Mouse (Mus musculus) macrophage (primary cell): ENCODE measurements around the gene Tdrd7. TPM values are rescaled to one million over a fixed set of nuclear protein-coding genes. Genes with fewer than 3 reads are reported as not detected.
A peak's percentile ranks its signal among the peaks of the same experiment; 100 is the strongest.

ENCODE experiments used
- H3K27ac ChIP-seq: fragments of 350-480 bp; formaldehyde crosslinking; 2 replicates; pipeline ENCODE4 v1.9.0; 2021
- H3K36me3 ChIP-seq: fragments of 350-480 bp; formaldehyde crosslinking; 2 replicates; pipeline ENCODE4 v1.9.0; 2021; ENCODE audit errors: inconsistent target
- H3K4me3 ChIP-seq: fragments of 350-480 bp; formaldehyde crosslinking; 2 replicates; pipeline ENCODE4 v1.9.0; 2021; ENCODE audit errors: inconsistent target
- H3K79me2 ChIP-seq: fragments of 350-480 bp; formaldehyde crosslinking; 2 replicates; pipeline ENCODE4 v1.9.0; 2021; ENCODE audit errors: inconsistent target
- WGBS: methylation state at CpG from one replicate; pipeline ENCODE4 v1.1.7; 2026; ENCODE audit warnings: inconsistent platforms; ENCODE audit not compliant: missing documents; 5-methylcytosine and 5-hydroxymethylcytosine counted together
- polyA plus RNA-seq: library from polyadenylated mRNA; stranded (reverse); fragments of 250-400 nt; gene quantifications from 3 replicates; pipeline ENCODE4 v1.2.4, GENCODE M21; 2018; ENCODE audit warnings: inconsistent platforms

Tdrd7 gene
- polyA plus RNA-seq, 1 experiment from 2014 or later, result 30.7 TPM

- Histone ChIP-seq H3K27ac (no peak overlapping the region), H3K4me3 (no peak overlapping the region), H3K36me3 (peaks cover 96% of the 10 kb centered on the region), H3K79me2 (no peaks in the 10 kb centered on the region)
- 55% methylated on average over 5 of the region's 5 CpGs for WGBS
Observed at GRCm38 (mm10) chr4:46008142-46008793, 43.1 kb downstream of the Tdrd7 start.

GRCm38 (mm10) chr4:46011698-46012097 is 46.6 kb downstream of the Tdrd7 start:
- 100% methylated on average over 2 of the region's 2 CpGs for WGBS

GRCm38 (mm10) chr4:46015605-46016004 is 50.5 kb downstream of the Tdrd7 start:
- Histone ChIP-seq H3K36me3 (peaks cover 87% of the 10 kb centered on the region), H3K79me2 (no peaks in the 10 kb centered on the region), H3K27ac (no peak overlapping the region), H3K4me3 (no peak overlapping the region)
- WGBS, result 100% methylated on average over 1 of the region's 1 CpGs

More at GRCm38 (mm10) chr4:46011698-46012097, 46.6 kb downstream of the Tdrd7 start:
- Histone ChIP-seq H3K36me3 (peaks cover 87% of the 10 kb centered on the region), H3K79me2 (no peaks in the 10 kb centered on the region), H3K4me3 (no peak overlapping the region), H3K27ac (no peak overlapping the region)

GRCm38 (mm10) chr4:46023021-46023481 is 57.9 kb downstream of the Tdrd7 start:
- no peaks in the 10 kb centered on the region for H3K79me2 ChIP-seq
- no peak overlapping the region for H3K4me3 ChIP-seq
- H3K27ac ChIP-seq, result no peak overlapping the region
- peaks cover 78% of the 10 kb centered on the region for H3K36me3 ChIP-seq
- WGBS, result 93% methylated on average over 3 of the region's 3 CpGs

GRCm38 (mm10) chr4:46025893-46026292 is 60.8 kb downstream of the Tdrd7 start:
- Histone ChIP-seq H3K36me3 (peaks cover 66% of the 10 kb centered on the region), H3K79me2 (no peaks in the 10 kb centered on the region), H3K27ac (no peak overlapping the region), H3K4me3 (no peak overlapping the region)
- WGBS, result 90% methylated on average over 7 of the region's 7 CpGs

- H3K4me3 ChIP-seq, result no peak overlapping the region
- H3K27ac ChIP-seq, result no peak overlapping the region
- 91% methylated on average over 6 of the region's 6 CpGs for WGBS
- peaks cover 54% of the 10 kb centered on the region for H3K36me3 ChIP-seq
- H3K79me2 ChIP-seq, result no peaks in the 10 kb centered on the region
Observed at GRCm38 (mm10) chr4:46028224-46028623, 63.1 kb downstream of the Tdrd7 start.

GRCm38 (mm10) chr4:46028781-46029180 is 63.6 kb downstream of the Tdrd7 start:
- H3K27ac ChIP-seq, result no peak overlapping the region
- no peak overlapping the region for H3K4me3 ChIP-seq
- H3K36me3 ChIP-seq, result peaks cover 52% of the 10 kb centered on the region
- H3K79me2 ChIP-seq, result no peaks in the 10 kb centered on the region
- WGBS, result 80% methylated on average over 4 of the region's 4 CpGs

- Histone ChIP-seq H3K36me3 (peaks cover 56% of the 10 kb centered on the region), H3K4me3 (no peak overlapping the region), H3K27ac (no peak overlapping the region), H3K79me2 (no peaks in the 10 kb centered on the region)
- WGBS, result 91% methylated on average over 9 of the region's 9 CpGs
Observed at GRCm38 (mm10) chr4:46029552-46029951, 64.4 kb downstream of the Tdrd7 start.

GRCm38 (mm10) chr4:46032448-46032847 is 67.3 kb downstream of the Tdrd7 start:
- no peaks in the 10 kb centered on the region for H3K79me2 ChIP-seq
- 76% methylated on average over 9 of the region's 9 CpGs for WGBS
- H3K4me3 ChIP-seq, result no peak overlapping the region
- H3K36me3 ChIP-seq, result peaks cover 43% of the 10 kb centered on the region
- H3K27ac ChIP-seq, result no peak overlapping the region

GRCm38 (mm10) chr4:46033197-46033596 is 68.1 kb downstream of the Tdrd7 start:
- Histone ChIP-seq H3K36me3 (peaks cover 36% of the 10 kb centered on the region), H3K79me2 (no peaks in the 10 kb centered on the region), H3K4me3 (no peak overlapping the region), H3K27ac (no peak overlapping the region)
- WGBS, result 92% methylated on average over 2 of the region's 2 CpGs

- Histone ChIP-seq H3K27ac (no peak overlapping the region), H3K4me3 (peak overlapping the region; percentile 44), H3K36me3 (peaks cover 11% of the 10 kb centered on the region), H3K79me2 (peaks cover 13% of the 10 kb centered on the region; the same call in 1 of the 2 replicates)
- WGBS, result 13% methylated on average over 12 of the region's 12 CpGs
Observed at GRCm38 (mm10) chr4:46038591-46038891, 73.4 kb downstream of the Tdrd7 start.

GRCm38 (mm10) chr4:46038892-46039751 is 74.0 kb downstream of the Tdrd7 start, which contains the start of gene Tmod1:
Gene Tmod1 (plus strand): TSS chr4:46038935.
- peak within 1 kb of the TSS; percentile 52 for H3K4me3 ChIP-seq
- 3% methylated on average over 63 of the region's 72 CpGs for WGBS
- H3K27ac ChIP-seq, result no peak within 1 kb of the TSS
- H3K36me3 ChIP-seq, result peaks cover 7% of the 10 kb centered on the region
- peaks cover 13% of the 10 kb centered on the region; the same call in 1 of the 2 replicates for H3K79me2 ChIP-seq

- Histone ChIP-seq H3K4me3 (peak overlapping the region; percentile 52), H3K27ac (no peak overlapping the region), H3K79me2 (peaks cover 13% of the 10 kb centered on the region; the same call in 1 of the 2 replicates), H3K36me3 (no peaks in the 10 kb centered on the region)
- 20% methylated on average over 6 of the region's 6 CpGs for WGBS
Observed at GRCm38 (mm10) chr4:46039899-46040298, 74.8 kb downstream of the Tdrd7 start.

- 10% methylated on average over 9 of the region's 9 CpGs for WGBS
- peaks cover 13% of the 10 kb centered on the region; the same call in 1 of the 2 replicates for H3K79me2 ChIP-seq
- peak overlapping the region; percentile 68 for H3K27ac ChIP-seq
- H3K4me3 ChIP-seq, result peak overlapping the region; percentile 52; the same call in 1 of the 2 replicates
- no peaks in the 10 kb centered on the region for H3K36me3 ChIP-seq
Observed at GRCm38 (mm10) chr4:46040594-46041192, 75.6 kb downstream of the Tdrd7 start.
